Mouse (Mus musculus) brain, adult 2 months (tissue): ENCODE measurements around the gene Cpsf6.

Source experiments
- DNase-seq: peaks from one replicate; pipeline ENCODE4 v3.0.0; 2011; ENCODE audit warnings: low read depth, low spot score

Cpsf6 gene

GRCm38 (mm10) chr10:117413562-117414527, 34.0 kb upstream of the Cpsf6 start:
- no peak for DNase-seq

GRCm38 (mm10) chr10:117412474-117413057, 32.8 kb upstream of the Cpsf6 start:
- DNase-seq, result no peak

- no peak for DNase-seq
Measured at GRCm38 (mm10) chr10:117411716-117412473, 32.1 kb upstream of the Cpsf6 start.

GRCm38 (mm10) chr10:117411131-117411530, 31.3 kb upstream of the Cpsf6 start:
- DNase-seq, result no peak

- no peak for DNase-seq
Measured at GRCm38 (mm10) chr10:117410481-117411048, 30.8 kb upstream of the Cpsf6 start.

GRCm38 (mm10) chr10:117409373-117410354, 29.8 kb upstream of the Cpsf6 start:
- no peak for DNase-seq

- DNase-seq, result no peak
Measured at GRCm38 (mm10) chr10:117408545-117409372, 28.9 kb upstream of the Cpsf6 start.

GRCm38 (mm10) chr10:117407734-117408288, 28.0 kb upstream of the Cpsf6 start:
- DNase-seq, result no peak

GRCm38 (mm10) chr10:117406843-117407733, 27.3 kb upstream of the Cpsf6 start:
- DNase-seq, result no peak

GRCm38 (mm10) chr10:117406283-117406588, 26.4 kb upstream of the Cpsf6 start:
- DNase-seq, result no peak

GRCm38 (mm10) chr10:117405526-117406282, 25.9 kb upstream of the Cpsf6 start:
- DNase-seq, result no peak

GRCm38 (mm10) chr10:117404384-117404783, 24.6 kb upstream of the Cpsf6 start:
- no peak for DNase-seq

- peak; percentile 12 for DNase-seq
Measured at GRCm38 (mm10) chr10:117403344-117403953, 23.6 kb upstream of the Cpsf6 start.

- DNase-seq, result peak; percentile 17
Measured at GRCm38 (mm10) chr10:117402403-117403333, 22.9 kb upstream of the Cpsf6 start.

- DNase-seq, result no peak
Measured at GRCm38 (mm10) chr10:117401364-117401763, 21.5 kb upstream of the Cpsf6 start.

GRCm38 (mm10) chr10:117400246-117400954, 20.6 kb upstream of the Cpsf6 start:
- no peak for DNase-seq
